Mouse (Mus musculus): Measurements from ENCODE around the gene Cenpi.
A peak's percentile ranks its signal among the peaks of the same experiment; 100 is the strongest.
"Not testable (repeated sequence)": the region's sequence is repeated elsewhere in the genome, so short reads cannot be mapped to it uniquely, and the experiment has no call there.

The Cenpi gene

DNA sequence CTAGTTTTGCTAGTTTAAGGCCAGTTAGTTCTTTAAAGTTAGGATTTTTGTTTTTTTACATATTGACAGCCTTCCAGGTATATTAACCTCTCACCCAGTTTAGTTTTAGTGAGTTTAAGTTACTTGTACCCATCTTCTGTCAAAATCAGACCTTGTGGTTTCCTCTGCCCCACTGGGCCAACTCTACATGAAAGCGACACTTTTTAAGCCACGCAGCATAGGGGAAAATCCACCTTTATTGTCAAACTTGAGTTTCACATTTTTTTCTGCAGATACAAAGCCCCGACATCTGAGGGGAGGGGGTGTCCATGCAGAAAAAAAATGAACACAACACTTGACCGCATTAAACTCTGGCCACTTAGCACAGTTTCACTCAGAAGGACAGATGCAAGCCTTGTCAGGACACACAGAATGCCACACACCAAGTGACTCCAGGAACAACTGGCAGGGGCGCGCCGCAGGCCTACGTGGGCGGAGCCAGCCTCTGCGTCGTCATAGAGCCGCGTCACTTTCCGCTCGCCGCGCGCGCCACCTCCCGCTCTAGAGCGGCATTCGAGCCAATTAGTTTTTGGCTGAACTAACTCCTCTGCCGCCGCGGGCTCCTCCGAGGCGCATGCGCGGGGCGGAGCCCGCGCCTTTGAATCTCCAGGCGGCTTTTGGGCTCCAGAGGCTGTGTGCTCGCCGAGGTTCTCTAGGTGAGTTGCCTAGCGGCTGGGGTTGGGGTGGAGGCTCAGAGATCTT, at the start of gene Cenpi:
Cenpi (plus strand) TSS at position 551 of the 741 bp plus-strand sequence.
- peak; percentile 94 for DNase-seq (ENCODE audit: low read depth, low spot score)

GRCm38 (mm10) chrX:134261191-134261590, 46.7 kb upstream of the Cenpi start:
- no peak for DNase-seq (ENCODE audit: low read depth, low spot score)

DNA sequence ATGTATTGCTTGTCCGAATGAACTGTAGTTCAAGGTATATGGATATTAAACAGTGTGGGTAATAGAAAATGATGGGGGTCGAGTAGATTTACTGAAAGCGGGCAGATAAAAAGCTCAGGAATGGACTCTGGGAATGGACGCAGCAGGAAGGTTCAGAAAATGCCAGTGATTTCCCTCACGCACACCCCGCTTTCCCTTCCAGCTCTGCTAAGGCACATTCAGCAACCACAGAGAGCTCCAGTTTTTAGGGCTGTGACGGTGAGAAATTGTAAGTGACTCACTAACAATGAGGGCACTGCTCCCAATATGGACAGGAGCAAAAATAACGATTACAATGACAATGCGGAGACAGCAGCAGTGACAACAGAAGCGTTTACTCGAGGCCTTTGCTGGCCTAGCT, 45.8 kb upstream of the Cenpi start:
- DNase-seq (ENCODE audit: low read depth, low spot score), result no peak

DNA sequence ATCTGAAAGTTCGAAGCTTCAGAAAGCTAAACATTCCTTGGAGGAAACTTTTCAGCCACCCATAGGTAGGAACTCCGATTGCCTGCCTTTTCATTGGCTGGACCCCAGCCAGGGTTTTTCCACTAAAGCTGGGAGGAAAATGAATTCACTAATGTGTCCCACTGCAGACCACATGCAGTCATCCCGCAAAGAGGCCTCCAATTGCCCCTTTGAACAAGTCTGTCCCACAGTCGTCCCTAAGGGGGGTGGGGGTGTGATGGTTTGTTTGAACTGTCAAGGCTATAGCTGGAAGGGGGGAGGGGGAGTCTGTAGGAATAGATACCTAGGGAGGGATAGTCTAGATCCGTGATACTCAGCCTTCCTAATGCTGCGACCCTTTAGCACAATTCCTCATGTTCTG, 32.2 kb upstream of the Cenpi start:
- DNase-seq (ENCODE audit: low read depth, low spot score), result no peak

DNA sequence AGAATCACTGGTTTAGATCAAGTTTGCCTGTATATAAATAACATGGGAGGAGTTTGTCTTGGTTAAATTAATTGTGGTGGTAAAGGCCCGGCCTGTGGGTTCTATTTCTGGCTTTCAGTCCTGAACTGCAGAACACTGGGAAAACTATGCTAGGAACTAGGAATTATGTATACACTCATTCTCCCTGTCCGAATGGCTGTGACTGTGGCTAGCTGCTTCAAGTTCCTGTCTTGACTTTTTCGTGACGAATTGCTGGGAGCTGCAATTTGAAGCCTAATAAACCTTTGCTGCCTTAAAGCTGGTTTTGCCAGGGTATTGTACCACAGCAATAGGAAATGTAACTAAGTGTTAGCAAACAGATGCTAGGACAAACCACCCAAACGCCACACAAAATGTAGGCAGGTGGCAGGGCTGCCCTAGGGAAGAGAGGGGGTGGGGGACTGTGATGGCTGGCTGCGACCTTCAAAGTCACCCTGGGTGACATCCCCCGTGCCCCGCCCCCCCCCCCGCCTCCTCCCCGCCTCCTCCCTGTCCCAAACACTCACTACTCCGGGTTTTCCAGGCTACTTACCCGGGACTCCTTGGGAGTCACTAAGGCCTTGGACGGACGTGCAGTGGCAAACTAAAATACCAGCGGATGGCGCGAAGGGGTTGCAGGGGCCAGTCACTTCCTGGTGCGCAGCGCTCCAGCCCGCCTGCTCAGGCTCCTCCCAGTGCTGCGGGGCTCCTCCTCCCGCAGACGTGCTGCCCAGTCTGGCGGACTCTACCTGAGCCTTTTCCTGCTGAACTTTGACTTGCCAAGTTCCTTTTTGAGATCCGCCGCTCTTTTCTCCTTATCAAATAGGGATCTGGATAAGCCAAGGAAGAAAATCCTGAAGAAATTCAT, 31.4 kb upstream of the Cenpi start, which contains the start of gene Trmt2b:
Trmt2b (minus strand) TSS at position 710 of the 886 bp plus-strand sequence.
- DNase-seq (ENCODE audit: low read depth, low spot score), result peak; percentile 80

- DNase-seq (ENCODE audit: low read depth, low spot score), result no peak
These were observed 27.4 kb upstream of the Cenpi start for GRCm38 (mm10) chrX:134280531-134280930.

DNA sequence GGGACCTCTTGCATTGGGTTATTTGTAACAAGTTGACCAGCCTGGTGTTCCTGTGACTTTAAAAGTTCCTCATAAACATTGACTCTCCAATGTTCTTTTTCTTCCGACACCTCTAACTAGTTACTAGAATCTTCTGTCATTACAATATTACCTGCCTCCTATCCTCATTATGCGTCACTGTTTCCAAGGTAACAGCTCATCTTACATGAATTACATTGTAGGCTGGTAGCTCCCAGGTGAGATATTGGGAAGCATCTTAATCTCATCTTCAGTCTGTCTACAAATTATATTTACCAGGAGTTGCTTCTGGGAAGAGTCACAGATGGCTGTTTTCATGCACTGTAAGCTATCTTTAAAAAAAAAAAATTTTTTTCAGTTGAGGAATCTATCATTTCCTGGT, 22.8 kb upstream of the Cenpi start:
- no peak for DNase-seq (ENCODE audit: low read depth, low spot score)

DNA sequence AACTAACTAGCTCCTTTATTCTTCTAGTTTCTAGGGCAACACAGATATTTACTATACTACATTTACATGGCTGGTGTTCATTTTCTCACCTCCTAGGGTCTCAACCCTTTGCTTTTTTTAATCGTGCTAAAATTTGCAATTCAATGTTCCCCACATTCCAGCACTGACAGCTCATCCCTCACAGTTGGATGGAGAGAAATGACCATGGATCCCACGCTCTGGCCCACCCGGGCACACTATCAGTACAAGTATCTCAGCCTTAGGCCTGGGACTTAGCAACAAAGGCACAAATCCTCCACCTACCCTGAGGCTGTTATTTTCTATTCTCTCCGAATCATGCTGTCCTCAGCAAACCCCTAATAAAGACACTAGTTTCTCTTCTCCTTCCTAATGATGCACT, 22.1 kb upstream of the Cenpi start:
- DNase-seq (ENCODE audit: low read depth, low spot score), result no peak

- no peak for DNase-seq (ENCODE audit: low read depth, low spot score)
These were observed 20.6 kb upstream of the Cenpi start for GRCm38 (mm10) chrX:134287305-134287704.

DNA sequence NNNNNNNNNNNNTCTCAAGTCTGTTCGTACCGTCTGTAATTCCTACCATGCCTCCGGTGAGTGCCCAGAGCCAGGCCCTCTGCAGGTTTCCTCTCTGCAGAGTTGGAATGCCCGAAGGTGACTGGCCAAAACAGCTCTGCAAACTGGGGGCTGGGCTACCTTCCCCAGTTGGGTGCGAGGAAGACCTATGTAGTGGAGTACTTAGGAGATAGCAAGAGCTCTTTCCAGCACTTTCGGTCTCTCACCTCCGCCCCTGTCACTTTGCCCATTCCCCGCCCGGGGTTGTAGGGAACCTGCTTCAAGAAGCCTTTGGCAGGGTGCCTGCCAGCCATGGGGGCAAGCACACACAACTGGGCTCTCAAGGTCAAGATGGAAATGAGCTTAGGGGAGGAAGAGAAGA, 11.6 kb upstream of the Cenpi start:
- no peak for DNase-seq (ENCODE audit: low read depth, low spot score)

DNA sequence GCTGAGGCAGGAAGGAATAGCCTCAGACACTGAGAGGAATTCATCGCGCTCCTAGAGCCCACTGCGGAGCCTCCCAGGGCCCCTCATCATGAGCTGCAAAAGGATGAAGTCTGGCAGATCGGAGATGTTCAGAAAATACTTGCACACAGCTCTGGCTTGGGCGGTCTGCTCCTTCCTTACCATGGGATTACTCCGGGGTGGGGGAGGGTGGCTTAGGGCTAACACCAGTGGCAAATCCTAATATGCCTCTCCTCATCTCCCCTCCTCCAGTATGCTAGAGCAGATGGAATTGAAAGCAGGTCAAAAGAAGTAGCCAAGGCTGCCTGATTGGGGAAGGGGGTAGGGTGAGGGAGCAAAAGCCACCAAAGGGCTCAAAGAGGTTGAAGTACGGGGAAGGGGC, 11.1 kb upstream of the Cenpi start:
- no peak for DNase-seq (ENCODE audit: low read depth, low spot score)

- no peak for DNase-seq (ENCODE audit: low read depth, low spot score)
These were observed 10.7 kb upstream of the Cenpi start for GRCm38 (mm10) chrX:134297195-134297594.

- DNase-seq (ENCODE audit: low read depth, low spot score), result no peak
These were observed 7.7 kb upstream of the Cenpi start for GRCm38 (mm10) chrX:134300219-134300618.

- no peak for DNase-seq (ENCODE audit: low read depth, low spot score)
These were observed 4.6 kb upstream of the Cenpi start for GRCm38 (mm10) chrX:134303287-134303686.

DNA sequence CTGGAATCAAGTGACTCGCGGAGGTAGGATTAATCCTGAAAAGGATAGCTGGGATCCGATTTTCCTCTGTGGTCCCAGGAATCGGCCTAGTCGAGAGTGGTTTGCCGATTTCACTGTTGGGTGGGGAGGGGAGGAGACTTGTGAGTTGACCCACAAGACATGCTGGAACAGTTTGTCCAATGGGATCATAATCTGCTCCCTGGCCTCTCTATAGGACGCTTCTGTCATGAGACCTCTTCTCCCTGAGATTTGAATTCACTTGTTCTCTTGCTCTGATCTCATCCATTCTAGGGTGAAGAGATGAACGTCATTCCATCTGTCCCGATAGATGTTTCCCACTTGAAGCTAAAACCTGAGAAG, 371 bp downstream of the Cenpi start:
- DNase-seq (ENCODE audit: low read depth, low spot score), result no peak

- DNase-seq (ENCODE audit: low read depth, low spot score), result not testable (repeated sequence)
These were observed 3.3 kb downstream of the Cenpi start for GRCm38 (mm10) chrX:134311193-134311592.

- peak; percentile 68 for DNase-seq (ENCODE audit: low read depth, low spot score)
These were observed 11.5 kb downstream of the Cenpi start for GRCm38 (mm10) chrX:134319153-134319932.

- peak; percentile 43 for DNase-seq (ENCODE audit: low read depth, low spot score)
These were observed 25.4 kb downstream of the Cenpi start for GRCm38 (mm10) chrX:134333280-134333679.

- DNase-seq (ENCODE audit: low read depth, low spot score), result no peak
These were observed 34.9 kb downstream of the Cenpi start for GRCm38 (mm10) chrX:134342735-134343134.

DNA sequence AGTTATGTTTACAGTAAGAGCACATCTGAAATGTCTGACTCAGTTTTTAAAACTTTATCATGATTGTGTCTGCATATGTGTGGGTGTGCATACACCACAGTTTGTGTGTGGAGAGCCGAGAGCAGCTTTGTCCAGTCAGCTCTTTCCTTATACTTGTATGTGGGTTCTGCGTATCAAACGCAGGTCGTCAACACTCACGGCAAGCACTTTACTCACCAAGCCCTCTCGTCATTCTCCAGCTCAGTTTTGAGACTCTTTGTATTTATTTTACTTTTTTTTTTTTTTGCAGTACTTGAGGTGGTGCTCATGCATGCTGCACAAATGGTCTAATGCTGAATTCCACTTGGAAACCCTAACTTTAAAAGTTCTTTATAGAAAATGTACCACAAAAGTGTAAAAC, 42.3 kb downstream of the Cenpi start:
- DNase-seq (ENCODE audit: low read depth, low spot score), result no peak

- DNase-seq (ENCODE audit: low read depth, low spot score), result peak; percentile 24
These were observed 46.0 kb downstream of the Cenpi start for GRCm38 (mm10) chrX:134353848-134354247.

DNA sequence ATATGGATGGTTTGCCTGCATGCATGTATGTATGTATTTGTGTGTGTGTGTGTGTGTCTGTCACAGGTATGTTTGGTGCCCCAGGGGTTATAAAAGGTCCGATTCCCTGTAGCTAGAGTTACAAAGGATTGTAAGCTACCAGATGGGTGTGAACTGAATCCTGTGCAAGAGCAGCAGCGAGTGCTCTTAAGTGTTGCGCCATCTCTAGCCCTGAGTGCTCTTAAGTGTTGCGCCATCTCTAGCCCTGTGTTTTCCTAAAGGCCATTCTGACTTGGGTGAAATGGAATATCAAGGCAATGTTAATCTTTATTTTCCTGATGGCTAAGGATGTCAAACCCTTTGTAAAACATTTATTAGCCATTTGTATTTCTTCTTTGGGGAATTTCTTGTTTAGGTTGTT, 51.5 kb downstream of the Cenpi start:
- DNase-seq (ENCODE audit: low read depth, low spot score), result no peak
